Mouse (Mus musculus) adrenal gland, adult 2 months (tissue): ENCODE measurements around the gene Rnf216. TPM values are rescaled to one million over a fixed set of nuclear protein-coding genes. Genes with fewer than 3 reads are reported as not detected.

ENCODE experiments used
- DNase-seq: peaks from one replicate; pipeline ENCODE4 v3.0.0; 2021
- polyA plus RNA-seq: library from polyadenylated mRNA; depleted of rRNA; stranded (reverse); fragments of >200 nt; gene quantifications from 2 replicates; pipeline ENCODE4 v1.2.3, GENCODE M21; 2012
- total RNA-seq, 2 experiments: library from RNA; stranded (reverse); gene quantifications; 2 replicates each; pipeline ENCODE4 v1.2.3; 2021

Gene Rnf216
- total and polyA plus RNA-seq, 3 experiments = 37.5 to 50.4 (median 47.6) TPM

DNA sequence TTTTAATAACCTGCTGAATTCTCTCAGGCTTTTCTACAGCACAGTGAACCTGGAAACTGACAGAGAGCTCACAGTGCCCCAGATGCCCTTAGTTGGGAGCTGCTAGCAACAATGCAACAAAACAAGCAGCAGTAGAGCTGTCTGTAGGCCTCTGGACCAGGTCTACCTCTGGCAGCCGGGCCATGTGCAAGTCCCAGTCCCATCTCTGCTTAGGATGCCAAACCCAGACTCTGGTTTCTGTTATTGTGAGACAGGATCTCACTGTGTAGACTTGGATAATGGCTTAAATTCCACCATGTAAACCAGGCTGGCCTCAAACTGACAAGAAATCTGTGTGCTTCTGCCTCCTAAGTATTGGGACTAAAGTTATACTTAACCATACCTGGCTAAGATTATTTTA lies 11.2 kb downstream of the Rnf216 start:
- no peak for DNase-seq

DNA sequence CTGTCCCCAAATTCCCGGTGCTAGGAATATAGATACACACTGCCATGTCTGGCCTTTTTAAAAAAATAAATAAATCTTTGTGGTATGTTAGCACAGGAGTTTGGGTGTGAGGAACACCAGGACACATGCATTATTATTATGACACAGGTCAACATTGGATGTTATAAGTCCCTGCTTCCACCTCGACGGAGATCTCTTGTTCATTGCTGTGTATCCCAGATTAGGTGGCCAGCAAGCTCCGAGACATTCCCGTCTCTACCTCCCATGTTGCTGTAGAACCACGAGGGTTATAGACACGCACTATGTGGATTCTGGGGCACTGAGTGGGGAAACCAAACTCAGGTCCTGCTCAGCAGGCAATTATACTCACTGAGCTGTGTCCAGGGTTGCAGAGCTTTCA lies 17.5 kb downstream of the Rnf216 start:
- DNase-seq = no peak

DNA sequence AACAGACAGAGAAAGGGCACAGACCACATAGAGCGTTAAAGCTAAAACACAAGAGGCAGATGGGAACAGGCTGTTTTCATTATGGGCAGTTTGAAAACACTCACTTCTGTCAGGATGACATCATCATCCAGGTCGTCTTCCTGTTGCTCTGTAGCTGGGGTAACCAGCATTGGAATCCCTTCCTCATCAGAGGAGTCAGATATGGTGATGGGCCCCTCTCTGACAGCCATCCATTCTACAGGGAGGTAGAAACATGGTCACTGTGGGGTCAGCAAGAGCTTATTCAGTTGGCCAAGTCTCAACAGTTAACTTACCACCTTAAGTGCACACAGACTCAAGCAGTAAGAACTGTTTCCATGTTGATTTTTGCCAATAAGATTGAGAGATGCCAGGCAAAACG lies 19.9 kb downstream of the Rnf216 start:
- no peak for DNase-seq

DNA sequence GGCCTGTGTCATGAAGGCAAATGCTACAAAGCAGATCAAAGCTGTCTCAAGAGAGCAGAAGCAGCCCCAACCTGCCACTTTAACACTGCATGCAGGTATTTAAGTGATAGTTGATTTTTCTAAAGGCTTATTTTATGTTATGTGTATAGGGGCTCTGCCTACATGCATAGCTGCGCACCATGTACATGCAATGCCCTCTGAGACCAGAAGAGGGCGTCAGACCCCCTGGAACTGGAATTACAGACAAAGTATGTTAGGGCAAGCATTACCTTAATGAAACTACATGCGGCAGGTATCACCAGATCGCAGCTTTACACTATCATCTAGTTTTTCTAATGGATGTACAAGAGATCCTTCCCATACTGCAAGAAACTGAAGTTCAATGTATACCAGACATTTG lies 27.9 kb downstream of the Rnf216 start:
- DNase-seq = peak; percentile 52

DNA sequence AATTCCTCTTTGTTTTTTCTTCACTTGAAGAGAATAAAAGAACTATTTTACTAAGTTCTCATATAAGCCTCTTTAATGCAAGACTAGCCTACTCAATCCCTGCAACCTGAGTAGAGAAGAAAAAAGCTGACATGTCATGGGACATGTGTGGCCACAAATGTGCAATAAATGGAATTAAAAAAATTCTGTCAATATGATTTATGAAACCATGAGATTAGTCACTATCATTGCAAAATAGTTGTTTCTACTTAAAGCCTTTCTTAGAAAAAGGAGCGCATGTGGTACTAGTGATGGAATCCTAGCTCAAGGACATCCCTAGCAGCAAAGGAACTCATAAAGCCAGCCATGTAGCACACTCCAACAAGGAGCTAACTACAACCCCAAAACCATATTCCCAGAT lies 33.0 kb downstream of the Rnf216 start:
- DNase-seq = peak; percentile 25

DNA sequence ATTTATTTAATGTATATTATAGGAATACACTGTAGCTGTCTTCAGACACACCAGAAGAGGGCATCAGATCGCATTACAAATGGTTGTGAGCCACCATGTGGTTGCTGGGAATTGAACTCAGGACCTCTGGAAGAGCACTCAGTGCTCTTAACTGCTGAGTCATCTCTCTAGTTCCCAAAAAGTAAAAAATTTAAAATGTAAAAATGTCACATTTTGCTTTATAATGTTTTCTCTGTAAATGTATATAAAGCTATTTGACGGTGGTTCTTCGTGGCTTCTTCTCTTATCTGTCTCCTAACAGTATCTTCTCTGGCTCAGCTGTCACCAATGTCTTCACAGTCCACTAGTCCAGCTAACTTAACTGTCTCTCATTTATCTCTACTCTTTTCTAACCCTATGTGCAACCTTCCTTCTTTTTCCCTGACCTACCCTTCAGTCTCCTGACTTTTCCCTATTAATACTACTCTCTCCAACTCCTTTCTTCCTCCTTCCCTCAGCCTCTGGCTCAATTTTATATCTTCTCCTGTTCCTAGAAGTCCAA lies 36.1 kb downstream of the Rnf216 start:
- DNase-seq = no peak

DNA sequence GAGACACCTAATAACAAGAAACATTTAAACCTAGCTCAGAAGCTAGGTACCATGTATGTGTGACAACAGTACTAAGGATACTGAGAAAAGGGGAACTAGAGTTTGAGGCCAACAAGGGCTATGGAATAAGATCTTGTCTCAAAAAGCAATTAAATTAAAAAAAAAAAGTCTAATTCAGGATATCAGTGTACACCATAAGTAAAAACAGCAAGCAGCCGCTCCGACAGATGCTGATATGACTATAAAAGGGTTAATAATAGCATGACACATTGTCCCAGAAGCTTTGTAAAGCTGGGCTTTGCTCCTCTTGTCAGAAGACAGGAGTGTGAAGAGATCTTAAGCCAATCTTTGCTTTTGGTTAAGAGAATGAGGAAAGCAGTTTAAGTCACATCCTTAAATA lies 36.8 kb downstream of the Rnf216 start:
- DNase-seq = no peak

DNA sequence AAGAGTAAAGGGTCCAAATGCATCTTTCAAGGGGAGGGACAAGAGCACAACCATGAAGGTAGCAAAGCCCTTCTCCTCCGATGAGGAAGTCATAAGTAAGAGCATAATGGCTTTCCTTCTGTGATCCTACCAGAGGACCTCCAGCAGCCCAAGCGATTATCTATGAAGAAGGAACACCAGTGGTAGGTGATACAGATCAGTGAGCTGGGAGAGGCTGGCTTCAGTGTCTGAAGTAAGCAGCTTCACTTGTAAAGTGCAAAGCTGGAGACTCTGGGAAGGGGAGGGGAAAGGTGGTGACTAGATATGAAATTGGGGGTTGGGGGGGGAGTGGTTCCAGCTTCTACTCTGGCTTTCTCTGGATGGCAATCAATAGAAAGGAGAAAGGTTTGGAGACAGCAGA lies 43.7 kb downstream of the Rnf216 start:
- no peak for DNase-seq

DNA sequence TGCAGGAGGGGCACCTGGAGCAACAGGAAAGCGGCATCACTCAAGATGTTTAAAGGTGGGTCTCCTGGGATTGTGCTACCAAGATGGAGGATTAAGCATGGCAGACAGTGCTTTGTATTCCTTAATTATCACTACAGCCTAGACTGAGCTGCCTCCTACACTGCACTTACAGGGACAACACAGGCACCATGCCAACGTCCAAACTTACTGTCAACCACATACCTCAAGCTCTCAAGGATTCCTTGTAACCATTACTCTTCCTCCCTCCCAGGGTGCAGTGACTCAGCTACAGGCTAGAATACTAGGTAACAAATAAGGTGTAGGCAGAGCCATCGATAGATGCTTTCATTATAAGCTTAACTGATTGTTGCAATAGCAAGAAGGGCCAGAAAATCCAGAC lies 44.4 kb downstream of the Rnf216 start:
- no peak for DNase-seq

DNA sequence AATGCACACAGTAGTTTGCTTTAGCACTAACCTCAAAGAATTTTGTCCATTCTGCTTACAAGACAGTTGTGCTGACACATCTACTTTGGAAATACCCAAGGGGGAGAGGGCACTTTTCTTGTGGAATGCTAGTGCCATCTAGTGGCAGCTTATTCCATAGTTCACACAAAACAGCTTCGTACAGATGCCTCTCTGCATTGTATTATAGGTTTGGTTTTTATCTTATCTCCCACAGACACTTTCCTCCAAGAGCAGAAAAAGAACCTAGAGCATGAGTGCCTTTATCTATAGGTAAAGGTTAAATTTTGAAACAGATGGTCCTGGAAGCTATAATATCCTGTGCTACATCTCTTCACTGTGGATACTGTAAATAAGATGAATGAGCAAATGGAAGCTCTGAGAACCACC lies 46.2 kb downstream of the Rnf216 start:
- peak; percentile 73 for DNase-seq

DNA sequence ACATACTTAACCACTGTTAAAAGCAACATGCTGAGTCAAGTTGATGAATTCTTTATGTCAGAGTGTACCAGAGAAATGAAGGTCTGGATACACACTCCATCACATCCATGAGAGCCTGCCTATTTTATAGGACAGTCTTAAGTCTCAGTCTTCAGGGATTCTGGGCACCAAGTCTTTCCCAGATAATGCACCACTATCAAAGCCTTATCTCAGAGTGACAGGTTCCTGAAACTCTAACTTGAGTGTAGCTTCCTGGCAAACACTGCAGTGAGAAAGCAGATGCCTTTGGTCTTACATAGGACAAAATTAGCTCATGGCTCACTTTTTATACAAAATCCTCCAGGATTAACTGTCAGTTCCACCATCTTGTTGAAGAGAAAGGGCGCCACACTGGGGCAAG lies 46.7 kb downstream of the Rnf216 start:
- DNase-seq = no peak

DNA sequence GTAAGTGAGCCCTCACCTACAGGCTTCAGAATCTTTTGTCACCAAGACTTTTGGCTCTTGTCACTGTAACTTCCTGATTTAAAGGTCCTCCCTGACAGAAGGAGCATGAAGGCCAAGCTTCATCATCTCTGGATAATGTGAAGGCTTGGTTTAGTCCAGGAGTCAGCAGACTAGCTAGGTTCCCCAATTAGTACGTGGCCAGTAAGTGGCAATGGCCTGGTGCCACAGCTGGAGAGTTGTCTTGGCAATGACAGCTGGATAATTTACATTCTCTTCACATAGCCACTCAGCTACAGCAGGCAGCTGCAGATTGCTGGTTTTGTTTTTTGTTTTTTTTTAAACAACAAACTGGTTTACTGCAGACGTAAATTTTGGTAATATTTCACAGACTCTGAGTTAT lies 47.6 kb downstream of the Rnf216 start:
- DNase-seq = peak; percentile 24

DNA sequence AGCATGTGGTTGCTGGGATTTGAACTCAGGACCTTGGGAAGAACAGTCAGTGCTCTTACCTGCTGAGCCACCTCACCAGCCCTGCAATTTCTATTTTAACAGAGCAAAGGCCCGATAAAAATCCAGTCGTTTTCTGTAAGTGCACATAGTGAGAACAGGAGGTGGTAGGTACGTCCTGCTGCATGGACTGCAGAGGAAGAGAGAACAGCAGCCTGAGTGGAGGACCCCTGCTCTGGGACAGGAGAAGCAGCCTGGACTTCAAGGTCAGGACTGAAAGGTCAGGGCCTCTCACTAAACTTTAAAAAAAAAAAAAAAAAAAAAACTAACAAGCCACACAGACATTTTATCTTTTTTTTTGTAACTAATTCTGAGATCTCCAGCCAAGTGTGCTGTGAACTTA lies 50.5 kb downstream of the Rnf216 start:
- peak; percentile 53 for DNase-seq

DNA sequence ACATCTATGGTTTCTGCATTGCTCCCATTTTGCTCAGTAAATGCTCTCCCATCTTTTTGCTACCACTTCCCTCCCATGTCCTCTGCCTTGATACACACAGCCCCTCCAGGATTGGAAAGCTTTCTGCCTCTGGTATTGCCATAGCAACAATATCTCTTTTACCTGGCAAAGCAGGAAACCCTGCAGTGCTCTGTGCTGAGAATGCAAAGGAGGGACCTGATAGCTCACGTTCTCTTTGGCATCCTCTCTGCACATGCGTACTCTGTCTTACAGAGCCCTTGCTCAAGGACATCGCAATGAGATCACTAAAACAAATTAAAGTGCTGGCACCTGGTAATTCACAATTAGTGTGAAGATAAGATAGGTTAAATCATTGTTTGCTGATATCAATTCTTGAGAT lies 51.3 kb downstream of the Rnf216 start:
- peak; percentile 60 for DNase-seq

DNA sequence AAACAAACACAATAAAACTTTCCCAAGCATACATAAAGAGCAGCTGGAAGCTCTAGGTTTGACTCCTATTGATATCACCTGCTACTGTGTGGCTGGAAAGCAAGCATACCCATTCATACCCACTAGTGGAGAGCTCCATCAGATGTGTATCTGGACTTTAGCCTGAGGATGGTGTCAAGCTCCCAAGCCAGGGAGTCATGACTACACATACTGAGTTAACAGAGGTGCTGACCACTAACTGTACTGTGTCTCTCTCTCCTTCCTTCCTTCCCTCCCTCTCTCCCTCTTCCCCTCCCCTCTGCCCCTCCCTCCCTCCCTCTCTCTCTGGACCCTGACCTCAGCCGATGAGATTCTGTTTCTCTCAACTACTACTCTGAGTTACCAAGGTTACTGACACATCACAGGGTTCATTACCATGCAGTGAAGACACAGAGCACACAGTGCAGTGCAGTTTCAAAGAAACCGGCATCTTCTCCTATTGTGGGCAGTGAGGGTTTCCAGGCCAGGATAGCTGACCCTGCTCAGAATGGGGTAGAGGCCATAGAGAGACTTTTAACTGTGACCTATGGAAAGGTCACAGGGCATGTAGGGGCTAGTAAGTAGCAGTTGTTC lies 51.9 kb downstream of the Rnf216 start:
- DNase-seq = peak; percentile 35

DNA sequence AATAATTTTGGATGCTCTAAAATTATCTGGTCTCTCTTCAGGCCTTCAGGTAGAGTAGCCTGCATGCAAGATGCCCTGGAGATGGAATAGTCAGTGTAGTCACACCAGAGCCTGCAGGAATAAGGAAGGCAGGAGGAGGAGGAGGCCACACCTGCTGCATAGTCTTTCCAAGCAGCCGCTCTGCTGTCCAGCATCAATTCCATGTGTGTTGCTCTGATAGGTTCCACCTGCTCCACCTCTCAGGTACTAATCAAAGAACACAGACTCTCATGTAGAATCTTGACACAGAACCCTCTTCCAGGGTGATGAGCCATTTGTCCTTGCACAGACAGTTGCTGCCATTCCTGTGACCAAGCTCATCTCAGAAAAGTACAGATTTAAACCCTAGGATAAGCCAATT lies 52.8 kb downstream of the Rnf216 start:
- no peak for DNase-seq

DNA sequence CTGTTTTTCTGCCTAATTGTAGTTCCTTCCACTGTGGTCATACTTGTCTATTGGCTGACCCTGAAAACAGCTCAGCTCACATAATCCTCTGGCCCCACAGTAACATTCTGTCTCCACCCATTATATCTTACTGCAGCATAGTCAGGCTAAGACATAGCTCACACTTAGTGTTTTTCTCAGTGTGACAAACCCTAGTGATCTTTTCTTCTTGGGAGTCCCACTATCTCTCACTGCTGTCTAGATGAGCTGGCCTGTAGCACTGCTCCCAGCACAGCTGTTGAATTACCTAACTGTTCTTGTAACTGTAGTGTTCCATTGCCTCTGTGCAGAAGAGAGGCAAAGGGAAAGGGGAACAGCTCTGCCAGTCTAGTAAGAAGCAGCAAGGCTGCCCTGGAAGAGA lies 53.6 kb downstream of the Rnf216 start:
- DNase-seq = peak; percentile 40

DNA sequence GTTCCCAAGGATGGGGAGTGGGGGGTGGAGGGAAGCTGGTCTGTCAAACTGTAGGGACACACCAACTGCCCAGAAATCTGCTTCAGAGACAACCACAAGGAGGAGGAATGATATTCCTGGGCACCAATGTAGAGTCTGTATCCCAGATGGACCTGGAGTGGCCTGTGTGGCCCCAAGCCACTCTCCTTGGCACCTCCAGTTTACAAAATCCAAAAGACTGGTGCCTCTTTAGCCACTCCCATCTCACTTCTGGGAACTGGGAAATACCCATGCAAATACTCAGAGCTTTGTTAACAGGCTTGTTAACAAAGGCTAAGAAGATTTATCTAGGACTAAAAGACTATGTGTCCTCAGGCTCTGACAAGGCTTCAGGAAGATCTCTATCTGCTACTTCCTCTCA lies 54.1 kb downstream of the Rnf216 start:
- DNase-seq = peak; percentile 20

DNA sequence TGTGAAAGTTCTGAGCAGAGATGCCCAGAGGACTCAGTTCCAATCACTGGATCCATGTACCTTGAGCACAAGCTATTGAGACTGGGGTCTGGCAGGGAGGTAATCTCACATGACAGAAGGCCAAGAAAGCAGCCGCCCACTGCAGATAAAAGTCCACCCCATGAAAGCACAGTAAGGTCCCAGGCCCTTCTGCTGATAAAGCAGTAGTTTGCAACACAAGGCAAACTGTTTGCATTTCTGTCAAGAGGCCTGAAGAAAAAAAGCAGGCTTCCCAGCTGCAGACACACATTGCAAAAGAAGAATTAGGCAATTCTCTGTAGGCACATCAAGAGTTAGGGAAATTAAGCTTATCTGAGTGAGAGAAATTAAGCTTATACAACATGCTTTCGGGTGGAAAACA lies 54.6 kb downstream of the Rnf216 start:
- DNase-seq = peak; percentile 22

DNA sequence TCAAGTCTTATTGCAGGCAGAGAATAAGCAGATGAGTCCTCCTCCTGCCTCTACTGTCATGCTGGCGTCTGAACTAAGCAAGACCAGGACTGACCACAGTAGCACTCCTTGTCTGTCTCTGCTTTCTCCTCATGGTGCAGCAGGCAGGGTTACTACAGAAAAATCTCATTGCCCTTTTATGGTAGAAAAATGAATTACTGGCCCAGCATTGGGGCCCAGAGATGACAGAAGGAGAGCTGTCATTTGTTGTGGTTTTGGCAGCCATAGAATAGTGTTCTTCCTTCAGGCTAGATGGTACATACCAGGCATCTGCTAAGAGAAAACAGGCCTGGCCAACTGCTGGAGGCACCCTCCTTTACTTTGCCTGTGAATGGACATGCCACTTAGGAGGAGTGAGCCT lies 55.0 kb downstream of the Rnf216 start:
- no peak for DNase-seq

DNA sequence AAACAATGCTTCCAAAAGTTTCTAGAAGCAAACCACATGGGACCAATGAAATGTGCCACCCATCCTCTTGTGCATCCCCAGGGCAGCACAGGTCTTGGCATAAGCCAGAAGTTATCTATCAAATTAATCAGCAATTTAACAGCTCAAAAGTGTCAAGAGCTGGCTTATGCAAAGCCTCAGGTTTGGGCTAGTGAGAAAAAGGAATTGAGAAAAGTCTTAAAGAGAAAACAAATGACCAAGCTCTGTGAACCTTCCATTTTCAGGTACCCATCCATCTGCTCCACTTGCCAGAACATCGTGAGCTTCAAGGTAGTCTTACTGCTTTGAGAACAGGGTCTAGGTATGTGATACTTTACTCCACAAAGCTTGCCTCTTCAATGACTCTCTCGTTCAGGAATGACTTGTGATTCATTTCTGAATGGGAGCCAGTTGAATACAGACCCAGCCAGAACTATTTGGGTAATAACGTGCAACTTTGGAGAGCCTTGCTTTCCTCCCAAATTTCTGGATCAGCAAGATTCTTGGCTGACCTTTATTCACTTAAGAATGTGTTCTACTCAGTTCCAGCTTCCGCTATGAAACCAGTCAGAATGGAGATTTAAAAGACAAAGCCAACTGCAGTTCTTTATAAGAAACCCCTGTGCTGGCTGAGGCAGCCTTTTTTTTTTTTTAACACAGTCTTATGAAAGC lies 56.5 kb downstream of the Rnf216 start:
- DNase-seq = peak; percentile 76

DNA sequence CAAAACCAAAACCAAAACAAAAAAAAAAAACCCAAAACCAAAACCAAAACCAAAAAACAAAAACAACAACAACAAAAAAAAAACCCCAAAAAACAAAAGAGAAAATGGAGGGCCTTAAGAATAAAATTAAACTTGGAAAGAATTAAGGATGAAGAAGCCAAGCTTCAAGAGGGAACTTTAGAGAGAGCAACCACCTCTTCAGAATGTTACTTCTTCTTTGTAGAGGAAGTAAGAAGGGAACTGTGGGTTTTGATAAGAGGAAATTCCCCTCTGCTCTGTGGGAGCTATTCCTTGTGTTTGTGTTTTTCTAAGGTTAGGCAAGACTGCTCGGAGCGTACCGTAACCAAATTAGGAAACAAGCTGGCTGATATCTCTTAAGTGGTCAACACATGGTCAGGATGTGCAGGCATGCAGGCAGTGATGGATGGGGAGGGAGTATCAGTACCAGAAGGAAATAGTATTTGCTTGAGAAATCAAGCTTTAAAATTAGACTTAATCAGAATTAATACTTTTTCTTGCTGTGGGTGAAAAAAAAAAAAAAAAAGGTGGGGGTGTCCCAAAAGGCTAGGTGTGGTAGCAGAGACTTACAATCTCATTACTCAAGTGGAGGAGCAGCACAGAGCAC lies 57.2 kb downstream of the Rnf216 start:
- peak; percentile 47 for DNase-seq

DNA sequence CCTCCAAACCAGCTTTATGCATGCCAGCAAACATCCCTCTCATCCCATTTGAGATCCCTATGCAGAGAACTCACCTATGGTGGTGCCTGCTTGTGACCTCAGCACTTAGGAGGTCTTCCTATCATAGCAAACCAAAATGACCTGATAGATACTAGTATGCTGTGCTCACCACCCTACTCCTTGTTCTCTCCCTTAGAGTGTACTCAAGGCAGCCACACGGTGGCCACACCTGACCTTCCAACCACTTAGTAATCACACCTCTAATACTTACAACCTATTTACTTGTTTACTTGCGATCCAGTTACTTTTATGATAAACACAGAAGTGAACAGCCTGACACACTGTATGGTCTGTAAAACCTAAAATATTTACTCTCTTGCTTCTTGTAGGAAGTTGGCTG lies 58.1 kb downstream of the Rnf216 start:
- DNase-seq = no peak
